Mouse (Mus musculus) embryo, embryonic 10.5 days (tissue): ENCODE data around the gene Rab3c.

Experiments used
- DNase-seq: peaks from one replicate; pipeline ENCODE4 v3.0.0-alpha.2; 2015; ENCODE audit warnings: low spot score

Rab3c gene

DNA sequence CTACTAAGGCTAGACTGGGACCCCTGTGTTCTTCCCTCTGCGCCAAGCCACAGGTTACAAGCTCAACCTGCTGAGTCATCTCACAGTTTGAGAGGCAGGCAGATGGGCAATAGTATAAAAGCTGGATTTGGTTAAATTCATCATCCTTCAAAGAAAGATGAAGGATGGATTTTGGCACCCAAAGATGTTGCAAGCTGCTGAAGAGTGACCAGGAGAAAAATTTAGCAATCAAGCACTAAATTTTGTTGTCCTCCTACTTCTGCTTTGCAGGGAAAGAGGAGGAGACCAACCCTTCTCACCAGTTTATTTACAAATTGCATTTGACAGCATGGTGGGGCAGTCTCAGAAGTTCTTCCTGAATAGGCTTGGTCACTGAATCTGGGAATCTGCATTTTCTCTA is 90.8 kb downstream of the Rab3c start:
- no peak for DNase-seq

DNA sequence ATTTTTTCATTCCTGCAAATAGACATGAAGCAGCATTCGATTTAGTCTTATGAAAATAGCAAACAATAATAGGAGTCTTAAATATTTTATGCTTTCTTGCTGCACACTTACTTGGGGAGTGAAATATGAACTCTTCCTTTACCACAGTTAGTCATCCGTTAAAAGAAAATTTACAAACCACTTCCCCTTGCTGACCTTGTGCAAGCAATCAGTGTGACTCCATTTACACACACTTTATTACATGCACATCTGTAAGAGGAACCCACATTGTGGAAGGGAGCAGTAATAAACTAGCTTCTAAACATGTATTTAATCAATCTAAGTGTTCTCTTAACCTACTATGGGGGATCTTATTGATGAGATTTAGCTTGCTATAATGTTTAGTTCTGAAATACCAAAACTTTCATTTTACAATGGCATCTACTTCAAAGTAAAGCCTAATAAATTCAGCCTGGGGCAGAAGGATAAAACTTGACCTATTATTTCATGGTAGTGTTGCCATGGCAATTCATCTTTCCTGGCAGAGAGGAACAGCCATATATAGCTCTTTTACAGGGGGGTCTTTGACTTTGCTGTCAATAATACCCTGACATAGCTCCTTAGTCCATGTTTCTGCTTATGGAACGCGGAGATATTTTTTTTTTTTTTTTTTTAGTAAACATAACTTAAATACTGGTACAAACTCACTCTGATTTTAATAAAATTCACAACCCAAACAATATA is 95.7 kb downstream of the Rab3c start:
- DNase-seq, result no peak

- DNase-seq, result no peak
Measured at GRCm38 (mm10) chr13:110175651-110176050, 105.1 kb downstream of the Rab3c start.

GRCm38 (mm10) chr13:110169669-110170068 is 111.1 kb downstream of the Rab3c start:
- no peak for DNase-seq

- no peak for DNase-seq
Measured at GRCm38 (mm10) chr13:110169152-110169551, 111.6 kb downstream of the Rab3c start.

DNA sequence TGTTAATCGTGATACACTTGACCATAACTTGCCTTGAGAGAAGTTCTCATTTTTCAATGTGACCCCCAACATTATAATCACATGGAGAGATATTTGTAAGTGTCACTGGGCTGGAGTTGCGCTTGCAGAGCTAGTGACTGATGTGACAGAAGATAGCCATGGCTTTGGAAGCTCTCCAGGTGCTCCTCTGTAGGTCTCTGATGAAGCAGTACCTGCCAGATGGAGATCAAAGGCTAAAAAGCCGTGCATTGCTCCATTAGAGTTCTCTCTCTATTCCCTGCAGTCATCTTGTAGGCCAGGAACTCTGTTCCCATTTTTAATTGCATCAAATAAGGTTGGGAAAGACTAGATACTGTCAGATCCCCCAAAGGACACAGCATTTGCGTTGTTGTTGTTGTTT is 112.2 kb downstream of the Rab3c start:
- no peak for DNase-seq

DNA sequence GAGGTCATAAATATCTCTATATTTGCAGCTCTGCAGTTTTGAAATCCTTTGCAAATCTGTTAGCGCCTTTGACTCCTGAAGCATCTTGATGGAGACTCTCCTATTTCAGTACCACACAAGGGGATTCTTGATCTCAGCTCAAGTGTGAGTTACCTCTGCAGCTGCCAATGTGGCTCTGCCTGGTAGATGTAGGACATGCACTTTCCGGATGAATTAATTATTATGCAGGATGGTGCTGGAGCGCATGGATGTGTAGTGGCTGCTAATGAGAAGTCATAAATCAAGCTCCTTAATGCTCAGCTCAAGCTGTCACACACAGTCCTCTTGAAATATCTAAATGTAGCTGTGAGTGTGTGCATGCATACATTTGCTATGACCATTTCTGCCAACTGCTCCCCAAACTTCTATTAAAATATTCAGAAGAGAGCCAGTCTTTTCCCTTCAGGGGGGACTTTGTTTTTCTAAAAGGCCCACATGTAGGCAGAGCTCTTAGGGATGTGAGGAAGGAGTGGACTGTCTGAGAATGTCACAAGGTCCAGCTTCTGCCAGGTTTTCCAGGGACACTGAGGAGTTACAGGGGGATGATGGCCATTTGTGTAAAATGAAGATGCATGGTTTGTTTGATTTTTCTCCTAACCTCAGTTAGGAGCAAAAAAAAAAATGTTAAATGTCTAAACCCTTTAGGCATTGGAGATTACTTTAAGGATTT is 114.0 kb downstream of the Rab3c start:
- DNase-seq, result no peak

GRCm38 (mm10) chr13:110159980-110160379 is 120.8 kb downstream of the Rab3c start:
- DNase-seq, result no peak

DNA sequence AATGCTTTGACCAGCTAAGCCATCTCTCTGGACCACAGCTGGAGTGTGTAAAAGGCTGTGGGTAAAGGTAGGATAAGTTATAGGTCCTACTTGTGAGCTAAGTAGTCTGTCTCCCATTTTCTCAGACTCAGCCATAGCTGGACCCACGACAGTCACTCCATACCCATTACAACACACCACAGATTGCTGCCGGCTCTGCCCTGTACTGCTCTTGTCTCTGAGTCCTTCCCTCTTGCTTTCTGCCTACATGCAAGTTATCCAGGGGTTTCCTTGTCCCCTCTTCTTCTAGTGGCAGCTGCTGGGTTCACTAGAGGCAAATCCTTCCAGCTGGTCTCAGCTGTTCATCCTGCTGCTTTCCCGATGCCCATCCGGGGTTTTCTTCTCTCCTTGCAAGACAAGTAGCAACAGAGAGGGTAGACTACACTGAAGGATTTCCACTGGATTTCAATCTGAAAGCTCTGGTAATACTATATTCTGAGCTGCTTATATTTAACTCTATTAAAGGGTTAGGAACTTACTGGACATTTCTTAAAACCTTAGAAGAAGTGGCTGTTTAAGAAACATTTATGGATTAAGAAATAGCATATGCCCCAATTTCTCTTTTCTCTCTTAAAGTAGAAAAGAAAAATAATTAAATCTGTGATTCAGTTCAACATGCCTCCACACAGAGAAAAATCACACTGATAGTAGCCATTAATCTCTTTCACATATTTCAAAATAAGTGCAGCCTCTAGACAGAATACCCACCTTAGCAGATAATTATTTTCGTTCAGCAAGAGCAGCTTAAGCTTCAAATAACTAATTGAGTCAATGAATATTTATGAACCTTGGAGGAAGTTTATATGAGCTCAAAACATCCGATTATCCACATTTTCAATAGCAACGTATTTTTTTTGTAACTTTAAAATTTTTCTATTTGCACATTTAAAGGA is 121.9 kb downstream of the Rab3c start:
- DNase-seq, result no peak

DNA sequence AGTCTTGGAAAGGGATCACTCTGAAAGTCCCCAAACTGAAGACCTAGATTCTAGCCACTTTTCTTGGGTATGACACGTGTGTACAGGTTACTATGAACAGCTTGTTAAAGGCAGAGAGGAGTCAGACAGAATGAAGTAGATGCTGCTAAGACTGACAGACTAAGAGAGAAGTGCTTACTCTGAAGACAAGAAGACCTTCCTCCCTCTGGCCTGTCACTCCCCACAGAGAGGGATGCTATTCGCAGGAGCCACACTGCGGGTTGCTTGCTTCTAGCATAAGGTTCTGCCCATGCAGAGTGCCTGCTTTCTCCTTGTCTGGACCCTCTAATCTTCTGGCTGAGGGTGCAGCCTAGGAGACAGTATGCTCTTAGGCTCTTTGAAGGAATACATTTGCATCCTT is 135.3 kb downstream of the Rab3c start:
- no peak for DNase-seq

- DNase-seq, result no peak
Measured at GRCm38 (mm10) chr13:110145019-110145418, 135.8 kb downstream of the Rab3c start.

- DNase-seq, result no peak
Measured at GRCm38 (mm10) chr13:110139339-110139738, 141.5 kb downstream of the Rab3c start.

- no peak for DNase-seq
Measured at GRCm38 (mm10) chr13:110138644-110139043, 142.2 kb downstream of the Rab3c start.

GRCm38 (mm10) chr13:110127613-110128258 is 153.1 kb downstream of the Rab3c start:
- peak; percentile 18 for DNase-seq

DNA sequence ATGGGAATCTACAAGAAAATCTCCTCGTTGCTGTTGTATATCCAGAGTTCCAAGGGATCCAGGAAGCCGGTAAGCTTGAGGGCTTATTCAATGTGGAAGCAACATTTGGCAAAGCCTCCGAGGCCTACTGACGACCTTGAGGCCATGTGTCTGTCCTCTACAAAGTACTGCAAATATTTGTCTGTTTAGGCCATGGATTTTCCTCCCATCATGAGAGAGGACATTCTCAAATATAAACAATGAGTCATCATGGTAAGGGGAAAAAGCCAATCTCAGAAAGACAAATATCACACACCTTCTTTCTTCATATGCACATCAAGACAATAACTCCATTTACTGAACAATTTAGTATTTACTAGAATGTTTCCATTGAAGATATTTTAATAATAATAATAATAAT is 158.0 kb downstream of the Rab3c start:
- no peak for DNase-seq

DNA sequence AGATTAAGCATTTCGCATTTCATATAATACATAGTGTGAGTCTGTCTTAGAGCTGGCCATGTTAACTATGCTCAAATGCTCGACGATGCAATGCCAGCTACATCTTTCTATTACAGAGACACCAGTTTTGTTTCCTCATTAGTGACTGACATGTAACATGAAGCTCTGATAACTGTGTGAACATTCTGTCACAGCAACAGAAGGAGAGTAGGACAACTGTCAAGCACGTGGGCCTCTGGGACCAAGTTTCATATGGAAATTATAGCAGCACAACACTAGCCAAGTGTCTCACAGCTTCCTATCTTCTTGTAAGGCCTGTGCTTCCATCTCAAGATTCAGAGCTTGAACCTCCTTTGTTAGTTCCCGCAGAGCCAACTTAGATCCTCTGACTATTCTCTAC is 163.9 kb downstream of the Rab3c start:
- DNase-seq, result no peak

GRCm38 (mm10) chr13:110116316-110116715 is 164.5 kb downstream of the Rab3c start:
- DNase-seq, result no peak

- peak; percentile 34 for DNase-seq
Measured at GRCm38 (mm10) chr13:110114870-110115645, 165.7 kb downstream of the Rab3c start.

DNA sequence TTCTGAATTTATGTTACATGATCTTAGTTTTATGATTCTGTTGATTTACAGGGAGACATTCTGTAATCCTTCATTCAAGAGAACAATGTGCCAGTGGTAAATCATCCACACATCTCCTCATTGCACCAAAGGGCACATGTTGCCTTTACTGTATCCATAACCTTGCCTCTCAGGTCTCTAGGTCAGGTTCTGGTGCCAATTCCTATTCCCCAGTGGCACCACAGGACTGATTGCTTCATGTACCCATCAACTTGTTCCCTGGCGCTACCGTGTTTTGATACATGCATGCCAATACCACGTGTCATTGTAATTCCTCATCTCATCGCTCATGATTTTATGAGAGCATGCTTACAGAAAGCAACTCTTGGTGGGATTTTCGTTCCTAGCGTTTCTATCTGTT is 167.1 kb downstream of the Rab3c start:
- no peak for DNase-seq

GRCm38 (mm10) chr13:110097424-110098050 is 183.3 kb downstream of the Rab3c start:
- no peak for DNase-seq

GRCm38 (mm10) chr13:110094998-110095397 is 185.8 kb downstream of the Rab3c start:
- no peak for DNase-seq
